Mouse (Mus musculus): ENCODE data around the gene Epha2.

DNA sequence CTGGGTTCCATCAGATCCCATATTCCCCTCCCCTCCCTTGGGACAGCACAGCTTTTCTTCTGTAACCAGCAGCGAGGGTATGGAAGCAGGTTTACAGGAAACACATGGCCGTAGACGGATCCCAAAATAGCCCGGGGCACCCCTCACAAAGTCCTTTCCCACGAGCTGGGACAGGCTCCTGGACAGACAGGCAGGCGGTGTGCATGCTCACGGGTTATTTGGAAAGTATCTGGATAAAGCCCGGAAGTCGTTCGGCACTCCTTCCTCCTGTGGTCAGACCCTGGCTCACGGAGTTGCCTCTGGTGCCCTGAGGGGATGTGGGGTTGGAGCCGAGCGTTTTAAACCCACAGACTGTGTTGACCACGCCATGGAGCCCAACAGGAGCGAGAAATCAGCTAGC is 24.6 kb downstream of the Epha2 start:
- TF ChIP-seq POLR2A (IDR thresholded peaks at IDR 0.05; ENCODE audit: borderline replicate concordance, extremely low read depth, insufficient read depth, insufficient read length, poor library complexity, severe bottlenecking) (no peak), CTCF (IDR thresholded peaks at IDR 0.05; ENCODE audit: borderline replicate concordance, extremely low read depth, insufficient read depth, insufficient read length) (no peak)

All from brain, embryonic 14.5 days (tissue).